Mouse (Mus musculus) cerebellum, postnatal 14 days (tissue): ENCODE results near the gene Mgat5b.
A peak's percentile ranks its signal among the peaks of the same experiment; 100 is the strongest.
"Not testable (repeated sequence)": the region's sequence is repeated elsewhere in the genome, so short reads cannot be mapped to it uniquely, and the experiment has no call there.

Source experiments
- DNase-seq, 2 experiments: peaks; one replicate each; pipeline ENCODE4 v3.0.0; 2021; ENCODE audit warnings: mixed read lengths in 2 of 2

Mgat5b gene

GRCm38 (mm10) chr11:116918323-116919185 lies at the start of gene Mgat5b:
Gene Mgat5b, plus strand, starts transcription at chr11:116918863.
- DNase-seq, result peak; percentile 97 to 98

- DNase-seq, result no peak
Measured at GRCm38 (mm10) chr11:116869223-116869622, 49.4 kb upstream of the Mgat5b start.

DNA sequence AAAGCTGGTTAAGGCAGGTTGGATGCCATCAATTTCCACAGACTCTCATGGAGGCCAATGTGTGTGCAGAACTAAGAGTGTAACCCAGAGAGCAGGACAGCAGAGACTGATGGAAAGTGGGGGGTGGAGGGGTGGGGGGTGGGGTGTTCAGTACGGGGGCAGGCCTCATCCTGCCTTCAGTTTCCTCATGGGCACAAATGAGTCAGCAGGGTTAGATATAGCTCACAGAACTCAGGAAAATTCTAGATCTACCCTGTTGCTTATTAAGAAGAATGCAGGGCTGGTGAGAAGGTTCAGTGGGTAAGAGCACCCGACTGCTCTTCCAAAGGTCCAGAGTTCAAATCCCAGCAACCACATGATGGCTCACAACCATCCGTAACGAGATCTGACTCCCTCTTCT lies 49.0 kb upstream of the Mgat5b start:
- no peak for DNase-seq

- no peak for DNase-seq
Measured at GRCm38 (mm10) chr11:116871538-116871937, 47.1 kb upstream of the Mgat5b start.

GRCm38 (mm10) chr11:116873987-116874386 lies 44.7 kb upstream of the Mgat5b start:
- no peak for DNase-seq

GRCm38 (mm10) chr11:116878454-116878853 lies 40.2 kb upstream of the Mgat5b start:
- peak; percentile 32 to 55 for DNase-seq

DNA sequence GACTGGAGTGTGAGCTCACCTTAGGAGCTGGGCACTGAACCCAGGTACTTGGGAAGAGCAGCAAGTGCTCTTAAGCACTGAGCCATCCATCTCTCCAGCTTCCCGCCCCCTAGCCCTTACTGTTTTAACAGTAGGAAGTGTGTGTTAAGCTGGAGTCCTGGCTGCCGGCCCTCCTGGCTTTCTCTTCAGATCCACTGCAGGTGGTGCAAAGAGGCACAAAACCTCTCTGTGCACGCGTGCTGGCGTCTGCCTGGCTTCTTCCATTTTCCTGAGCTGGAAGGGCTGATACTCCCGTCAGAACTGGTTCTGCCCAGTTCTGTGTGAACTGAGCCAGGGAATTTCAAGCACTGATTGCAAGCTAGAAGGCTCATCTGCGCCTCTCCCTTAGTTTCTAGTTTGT lies 37.8 kb upstream of the Mgat5b start:
- DNase-seq, result peak; percentile 74 to 76

DNA sequence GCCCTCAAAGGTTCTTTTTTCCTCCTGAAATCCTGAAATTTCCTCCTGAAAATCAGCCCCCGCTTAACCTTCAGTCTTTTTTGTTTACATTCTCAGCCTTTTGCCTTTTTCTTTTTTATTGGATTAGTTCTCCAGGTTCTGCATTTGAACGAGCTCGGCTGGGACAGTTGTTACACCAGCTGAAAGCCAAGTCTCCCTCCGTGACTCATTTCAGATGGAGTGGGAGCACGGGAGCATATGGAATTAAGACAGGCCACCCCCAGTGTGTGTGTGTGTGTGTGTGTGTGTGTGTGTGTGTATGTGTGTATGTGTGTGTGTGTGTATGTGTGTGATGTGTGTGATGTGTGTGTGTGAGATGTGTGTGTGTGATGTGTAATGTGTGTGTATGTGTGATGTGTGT lies 37.2 kb upstream of the Mgat5b start:
- no peak for DNase-seq

DNA sequence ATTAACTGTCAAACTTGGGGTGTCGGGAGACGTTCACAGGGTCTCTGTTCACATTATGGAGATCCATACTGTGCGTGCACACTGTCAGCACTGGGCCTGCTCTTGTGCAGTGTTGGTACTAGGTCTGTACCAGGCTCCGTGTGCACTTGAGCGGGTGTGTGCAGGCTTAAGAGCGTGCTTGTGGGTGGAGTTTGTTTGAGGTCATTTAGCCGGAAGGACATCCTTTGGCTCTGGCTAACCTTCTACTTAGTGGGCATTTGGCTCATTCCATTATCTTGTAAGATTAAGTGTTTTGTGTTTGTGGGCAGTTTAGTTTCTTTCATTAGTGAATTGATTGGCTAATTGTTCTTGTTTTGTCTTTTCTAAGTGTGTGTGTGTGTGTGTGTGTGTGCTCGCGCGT lies 36.2 kb upstream of the Mgat5b start:
- DNase-seq, result no peak

GRCm38 (mm10) chr11:116884061-116884460 lies 34.6 kb upstream of the Mgat5b start:
- DNase-seq, result no peak

DNA sequence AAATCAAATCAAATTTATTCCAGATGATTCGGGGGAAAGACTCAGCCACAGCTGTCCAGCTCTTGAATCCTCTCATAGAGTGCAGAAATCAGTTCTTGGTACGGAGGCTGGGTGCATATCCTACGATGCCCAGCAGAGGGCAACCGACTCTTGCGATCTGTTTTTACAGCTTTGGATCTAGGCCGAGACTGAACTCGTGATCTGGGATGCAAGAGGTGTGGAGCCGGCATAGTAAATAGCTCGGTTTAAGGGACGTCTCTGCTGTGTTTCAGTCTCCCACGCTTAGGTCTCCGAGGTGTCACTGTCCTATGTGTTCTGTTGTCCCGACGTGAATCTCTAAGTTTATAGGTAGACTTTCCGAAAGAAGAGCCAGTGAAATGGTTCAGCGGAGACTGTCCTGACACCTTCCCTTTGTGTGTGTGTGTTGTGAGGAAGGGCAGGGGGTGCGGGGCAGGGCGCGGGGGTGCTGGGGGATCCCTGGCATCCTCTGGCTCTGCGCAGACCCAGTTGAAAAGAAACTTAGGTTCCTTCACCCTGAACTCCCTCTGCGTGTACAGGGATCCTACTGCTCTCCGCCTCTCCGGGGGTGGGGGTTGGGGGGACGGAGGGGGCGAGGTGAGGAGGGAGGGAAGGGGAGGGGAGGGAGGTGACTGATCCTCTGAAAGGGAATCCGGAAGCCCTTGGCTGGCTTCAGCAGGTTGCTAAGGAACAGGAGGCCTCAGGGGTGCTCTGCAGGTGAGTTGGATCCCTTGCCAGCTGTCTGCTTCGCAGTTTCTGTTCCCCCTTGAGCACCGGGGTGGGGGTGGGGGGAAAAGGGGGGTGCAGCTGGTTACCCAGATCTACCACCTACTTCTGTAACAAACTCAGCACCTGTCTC lies 33.1 kb upstream of the Mgat5b start:
- DNase-seq, result peak; percentile 91 to 94

DNA sequence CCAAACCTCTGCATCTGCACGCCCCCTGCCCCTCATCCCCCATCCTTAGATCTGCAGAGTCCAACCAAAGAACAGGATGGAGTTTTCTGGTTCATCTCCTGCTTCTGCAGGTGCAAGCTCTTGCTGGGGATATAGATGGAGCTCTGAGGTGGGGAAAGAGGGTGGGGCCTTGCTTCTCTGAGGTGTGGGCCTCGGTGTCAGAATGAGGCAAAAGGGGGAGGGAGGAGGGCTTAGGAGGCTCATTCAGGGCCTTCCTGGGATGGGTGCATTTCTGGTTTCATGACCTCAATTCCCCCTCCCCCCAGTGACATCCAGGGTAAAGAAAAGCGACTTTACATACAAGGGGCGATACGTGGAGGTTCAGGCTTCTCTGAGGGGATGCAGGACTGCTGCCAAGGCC lies 31.5 kb upstream of the Mgat5b start:
- DNase-seq, result no peak

GRCm38 (mm10) chr11:116893532-116894442 lies 24.9 kb upstream of the Mgat5b start:
- DNase-seq, result peak in 1 of 2 experiments; percentile 54

GRCm38 (mm10) chr11:116895402-116895801 lies 23.3 kb upstream of the Mgat5b start:
- DNase-seq, result no peak

DNA sequence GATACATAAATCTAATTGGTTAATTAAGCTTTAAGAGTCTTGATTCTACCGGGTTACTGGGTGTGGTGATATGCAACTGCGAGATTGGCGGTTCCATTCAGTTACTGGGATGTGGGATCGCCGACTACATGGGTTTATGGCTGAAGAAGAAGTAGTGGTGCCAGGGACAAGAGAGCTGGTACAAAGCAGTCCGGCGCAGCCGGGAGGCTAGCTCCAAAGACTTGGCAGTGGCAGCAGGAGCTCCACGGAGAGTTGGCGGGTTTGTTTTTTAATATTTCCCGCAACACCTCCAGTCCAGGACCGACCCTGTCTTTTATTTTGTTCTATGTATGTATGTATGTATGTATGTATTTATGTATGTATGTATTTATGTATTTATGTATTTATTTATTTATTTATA lies 19.4 kb upstream of the Mgat5b start:
- peak; percentile 43 to 62 for DNase-seq

- DNase-seq, result not testable (repeated sequence)
Measured at GRCm38 (mm10) chr11:116902588-116902987, 16.1 kb upstream of the Mgat5b start.

GRCm38 (mm10) chr11:116905741-116906456 lies 12.8 kb upstream of the Mgat5b start:
- no peak for DNase-seq

GRCm38 (mm10) chr11:116913573-116913972 lies 5.1 kb upstream of the Mgat5b start:
- DNase-seq, result no peak

- no peak for DNase-seq
Measured at GRCm38 (mm10) chr11:116914267-116914885, 4.3 kb upstream of the Mgat5b start.

DNA sequence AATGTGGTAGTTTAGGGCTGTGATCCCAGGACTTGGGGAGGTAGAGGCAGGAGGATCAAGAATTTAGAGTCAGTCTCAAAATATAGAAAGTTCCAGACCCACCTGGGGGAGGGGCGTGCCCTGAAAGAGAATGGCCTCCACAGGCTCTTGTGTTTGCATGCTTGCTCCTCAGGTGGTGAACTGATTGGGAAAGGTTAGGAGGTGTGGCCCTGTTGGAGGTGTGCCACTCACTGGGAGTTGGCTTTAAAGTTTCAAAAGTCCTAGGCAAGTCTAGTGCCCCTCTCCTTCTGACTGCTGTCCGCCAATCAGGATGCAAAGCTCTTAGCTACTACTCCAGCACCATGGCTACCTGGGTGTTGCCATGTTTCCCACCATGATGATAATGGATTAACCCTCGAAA lies 3.4 kb upstream of the Mgat5b start:
- no peak for DNase-seq

- DNase-seq, result no peak
Measured at GRCm38 (mm10) chr11:116917361-116917760, 1.3 kb upstream of the Mgat5b start.
